Mouse (Mus musculus) MEL (cell line): ENCODE measurements at regions not wholly inside any gene's neighbourhood (a gene's known extent, or its start where the extent isn't known, plus 50 kb on each side); places are given as distances from the start of the nearest gene placed in this dataset.

Source experiments
- DNase-seq: peaks from one replicate; pipeline ENCODE4 v3.0.0; 2011; ENCODE audit warnings: low read depth, low spot score
- H3K27ac ChIP-seq: 2 replicates; pipeline ENCODE4 v1.5.1; 2012; ENCODE audit warnings: low read depth, mild to moderate bottlenecking, control low read depth, low read length, moderate library complexity; ENCODE audit not compliant: control insufficient read depth
- H3K27me3 ChIP-seq, 2 experiments: fragments of 150-350 bp in 1 of 2; sonication (generic) in 1 of 2; 2 replicates each; pipeline ENCODE4 v1.6.1; 2012; ENCODE audit warnings: low read length in 2 of 2, mild to moderate bottlenecking in 2 of 2, improper control_type of control experiment in 1 of 2, moderate library complexity in 1 of 2; ENCODE audit not compliant: insufficient read depth in 2 of 2, control insufficient read depth in 1 of 2
- H3K36me3 ChIP-seq, 2 experiments: 2 replicates each; pipeline ENCODE4 v1.6.1; 2012 to 2014; ENCODE audit warnings: low read length in 2 of 2, improper control_type of control experiment in 1 of 2, inconsistent platforms in 1 of 2, mild to moderate bottlenecking in 1 of 2; ENCODE audit not compliant: insufficient read depth in 2 of 2, control insufficient read depth in 1 of 2
- H3K4me1 ChIP-seq, 2 experiments: fragments of 150-350 bp in 1 of 2; sonication (generic) in 1 of 2; 2 replicates each; pipeline ENCODE4 v1.6.1; 2012; ENCODE audit warnings: low read length in 2 of 2, improper control_type of control experiment in 1 of 2, mild to moderate bottlenecking in 1 of 2; ENCODE audit not compliant: insufficient read depth in 2 of 2, control insufficient read depth in 1 of 2
- H3K4me3 ChIP-seq, 2 experiments: fragments of 150-350 bp in 1 of 2; sonication (generic) in 1 of 2; 2 replicates each; pipeline ENCODE4 v1.5.1; 2012; ENCODE audit warnings: low read depth in 2 of 2, low read length in 2 of 2, mild to moderate bottlenecking in 2 of 2, moderate library complexity in 2 of 2, control low read depth in 1 of 2, improper control_type of control experiment in 1 of 2; ENCODE audit not compliant: control insufficient read depth in 1 of 2, insufficient read depth in 1 of 2
- H3K79me2 ChIP-seq: 2 replicates; pipeline ENCODE4 v1.6.1; 2012; ENCODE audit warnings: mild to moderate bottlenecking, low read length, moderate library complexity; ENCODE audit not compliant: control insufficient read depth, poor library complexity, insufficient read depth
- H3K9ac ChIP-seq: 2 replicates; pipeline ENCODE4 v1.6.1; 2012; ENCODE audit warnings: low read depth, mild to moderate bottlenecking, control low read depth, low read length, moderate library complexity; ENCODE audit not compliant: control insufficient read depth, poor library complexity, severe bottlenecking
- H3K9me3 ChIP-seq: fragments of 150-350 bp; sonication (generic); replicated peaks from 2 replicates; pipeline ENCODE4 v1.6.1; 2012; ENCODE audit warnings: mild to moderate bottlenecking, low read length, improper control_type of control experiment, moderate library complexity; ENCODE audit not compliant: insufficient read depth
- CTCF ChIP-seq, 3 experiments: IDR thresholded peaks in 2 of 3; conservative IDR thresholded peaks in 1 of 3; 2 replicates each; pipeline ENCODE4 v1.5.1; 2011 to 2012; ENCODE audit warnings: low read length in 3 of 3, low read depth in 2 of 3, mild to moderate bottlenecking in 2 of 3, improper control_type of control experiment in 1 of 3, inconsistent platforms in 1 of 3, mixed read lengths in 1 of 3, moderate library complexity in 1 of 3; ENCODE audit not compliant: control insufficient read depth in 1 of 3, insufficient read depth in 1 of 3, poor library complexity in 1 of 3, severe bottlenecking in 1 of 3
- E2F4 ChIP-seq: IDR thresholded peaks from 2 replicates; pipeline ENCODE4 v1.6.1; 2011; ENCODE audit warnings: low read depth, low read length, improper control_type of control experiment, borderline replicate concordance
- EP300 ChIP-seq, 2 experiments: IDR thresholded peaks; 2 replicates each; pipeline ENCODE4 v1.6.1; 2011; ENCODE audit warnings: improper control_type of control experiment in 2 of 2, low read length in 2 of 2, low read depth in 1 of 2, mild to moderate bottlenecking in 1 of 2
- GATA1 ChIP-seq: IDR thresholded peaks from 2 replicates; pipeline ENCODE4 v1.6.1; 2011; ENCODE audit warnings: low read depth, low read length, improper control_type of control experiment
- HCFC1 ChIP-seq: IDR thresholded peaks from 2 replicates; pipeline ENCODE4 v1.6.1; 2012; ENCODE audit warnings: low read depth, mild to moderate bottlenecking, inconsistent platforms, low read length, improper control_type of control experiment, moderate library complexity
- MAFK ChIP-seq: IDR thresholded peaks from 2 replicates; pipeline ENCODE4 v1.6.1; 2011; ENCODE audit warnings: low read depth, mild to moderate bottlenecking, low read length, improper control_type of control experiment, borderline replicate concordance
- MEF2A ChIP-seq: IDR thresholded peaks from 2 replicates; pipeline ENCODE4 v1.6.1; 2014; ENCODE audit warnings: low read depth, mild to moderate bottlenecking, inconsistent platforms, low read length, improper control_type of control experiment; ENCODE audit not compliant: poor library complexity, insufficient replicate concordance, severe bottlenecking; ENCODE audit errors: extremely low read depth
- MXI1 ChIP-seq: IDR thresholded peaks from 2 replicates; pipeline ENCODE4 v1.6.1; 2011; ENCODE audit warnings: mild to moderate bottlenecking, low read depth, low read length, improper control_type of control experiment
- NRF1 ChIP-seq: IDR thresholded peaks from 2 replicates; pipeline ENCODE4 v1.6.1; 2014; ENCODE audit warnings: low read depth, mild to moderate bottlenecking, inconsistent platforms, low read length, improper control_type of control experiment, moderate library complexity; ENCODE audit not compliant: poor library complexity, insufficient read depth, severe bottlenecking
- POLR2AphosphoS2 ChIP-seq: IDR thresholded peaks from 2 replicates; pipeline ENCODE4 v1.6.1; 2011; ENCODE audit warnings: low read length, improper control_type of control experiment
- POLR2AphosphoS5 ChIP-seq: IDR thresholded peaks from 2 replicates; pipeline ENCODE4 v1.6.1; 2012; ENCODE audit warnings: low read depth, borderline replicate concordance, mild to moderate bottlenecking, inconsistent platforms, low read length, moderate library complexity, mixed read lengths
- RAD21 ChIP-seq: IDR thresholded peaks from 2 replicates; pipeline ENCODE4 v1.6.1; 2011; ENCODE audit warnings: mild to moderate bottlenecking, low read depth, low read length, improper control_type of control experiment
- RCOR1 ChIP-seq: IDR thresholded peaks from 2 replicates; pipeline ENCODE4 v1.6.1; 2012; ENCODE audit warnings: low read depth, mild to moderate bottlenecking, inconsistent platforms, low read length, improper control_type of control experiment
- SIN3A ChIP-seq: IDR thresholded peaks from 2 replicates; pipeline ENCODE4 v1.6.1; 2012; ENCODE audit warnings: low read length, improper control_type of control experiment, inconsistent platforms
- SMC3 ChIP-seq: IDR thresholded peaks from 2 replicates; pipeline ENCODE4 v1.6.1; 2011; ENCODE audit warnings: low read depth, low read length, improper control_type of control experiment
- TBP ChIP-seq: IDR thresholded peaks from 2 replicates; pipeline ENCODE4 v1.8.0; 2011; ENCODE audit warnings: low read depth, low read length, improper control_type of control experiment
- TCF12 ChIP-seq: IDR thresholded peaks from 2 replicates; pipeline ENCODE4 v1.6.1; 2014; ENCODE audit warnings: low read depth, mild to moderate bottlenecking, inconsistent platforms, low read length, improper control_type of control experiment, moderate library complexity
- USF1 ChIP-seq: IDR thresholded peaks from 2 replicates; pipeline ENCODE4 v1.6.1; 2014; ENCODE audit warnings: low read depth, mild to moderate bottlenecking, inconsistent platforms, low read length, improper control_type of control experiment, moderate library complexity
- USF2 ChIP-seq, 2 experiments: IDR thresholded peaks; 2 replicates each; pipeline ENCODE4 v1.6.1; 2011 to 2012; ENCODE audit warnings: improper control_type of control experiment in 2 of 2, low read length in 2 of 2, borderline replicate concordance in 1 of 2, inconsistent platforms in 1 of 2, low read depth in 1 of 2, mild to moderate bottlenecking in 1 of 2; ENCODE audit not compliant: insufficient read depth in 1 of 2
- ZC3H11A ChIP-seq: IDR thresholded peaks from 2 replicates; pipeline ENCODE4 v1.6.1; 2012; ENCODE audit warnings: low read depth, mild to moderate bottlenecking, inconsistent platforms, low read length, improper control_type of control experiment
- ZMIZ1 ChIP-seq: IDR thresholded peaks from 2 replicates; pipeline ENCODE4 v1.6.1; 2012; ENCODE audit warnings: low read depth, mild to moderate bottlenecking, inconsistent platforms, low read length, improper control_type of control experiment, moderate library complexity
- ZNF384 ChIP-seq: IDR thresholded peaks from 2 replicates; pipeline ENCODE4 v1.6.1; 2012; ENCODE audit warnings: low read depth, mild to moderate bottlenecking, inconsistent platforms, low read length, improper control_type of control experiment

DNA sequence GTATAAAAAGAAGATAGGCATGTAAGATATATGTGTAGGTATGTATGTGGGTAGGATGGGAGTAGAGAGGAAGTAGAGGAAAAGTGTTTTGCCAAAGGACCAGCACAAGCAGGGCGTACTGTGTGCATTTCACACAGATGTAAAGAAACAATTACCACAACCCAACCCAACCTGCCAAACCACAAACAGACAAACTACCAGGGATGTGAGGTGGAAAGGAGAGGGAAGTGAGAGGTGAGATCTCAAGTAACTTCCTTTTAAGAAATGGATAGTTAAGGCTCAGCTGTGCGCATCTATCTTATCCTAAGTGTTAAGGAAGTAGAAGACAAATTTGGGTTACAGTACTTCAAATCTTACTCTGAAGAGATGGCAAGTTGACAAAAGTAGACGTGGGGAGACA is 322.4 kb downstream of the Rnd3 start:
- no peak for TF ChIP-seq POLR2AphosphoS5
- TF ChIP-seq HCFC1 = no peak
- TF ChIP-seq USF2 (IDR thresholded peaks at IDR 0.05; ENCODE audit: borderline replicate concordance in 1 of 2, insufficient read depth in 1 of 2, low read depth in 1 of 2, low read length in 2 of 2) = no peak
- no peak for TF ChIP-seq MXI1
- no peak for TF ChIP-seq MAFK
- TF ChIP-seq NRF1 = no peak
- no peak for TF ChIP-seq E2F4
- no peak for TF ChIP-seq EP300 (IDR thresholded peaks at IDR 0.05; ENCODE audit: low read depth in 1 of 2, low read length in 2 of 2)
- TF ChIP-seq ZNF384 = no peak
- no peak for TF ChIP-seq POLR2AphosphoS2
- TF ChIP-seq ZC3H11A = no peak
- TF ChIP-seq SIN3A = no peak
- TF ChIP-seq RCOR1 = no peak
- no peak for TF ChIP-seq ZMIZ1
- no peak for TF ChIP-seq TBP
- TF ChIP-seq USF1 = no peak
- TF ChIP-seq GATA1 = no peak
- TF ChIP-seq SMC3 = no peak
- no peak overlapping the region for H3K9ac ChIP-seq
- no peak overlapping the region for H3K27ac ChIP-seq
- H3K27me3 ChIP-seq = no peaks in the 10 kb centered on the region
- H3K36me3 ChIP-seq = no peaks in the 10 kb centered on the region
- H3K4me3 ChIP-seq = no peak overlapping the region
- peaks cover 0 to 3% of the 10 kb centered on the region in 2 experiments; a peak in 1 of 4 replicates for H3K4me1 ChIP-seq
- H3K9me3 ChIP-seq = no peaks in the 10 kb centered on the region
- H3K79me2 ChIP-seq = no peaks in the 10 kb centered on the region
- peak; percentile 43 for DNase-seq

DNA sequence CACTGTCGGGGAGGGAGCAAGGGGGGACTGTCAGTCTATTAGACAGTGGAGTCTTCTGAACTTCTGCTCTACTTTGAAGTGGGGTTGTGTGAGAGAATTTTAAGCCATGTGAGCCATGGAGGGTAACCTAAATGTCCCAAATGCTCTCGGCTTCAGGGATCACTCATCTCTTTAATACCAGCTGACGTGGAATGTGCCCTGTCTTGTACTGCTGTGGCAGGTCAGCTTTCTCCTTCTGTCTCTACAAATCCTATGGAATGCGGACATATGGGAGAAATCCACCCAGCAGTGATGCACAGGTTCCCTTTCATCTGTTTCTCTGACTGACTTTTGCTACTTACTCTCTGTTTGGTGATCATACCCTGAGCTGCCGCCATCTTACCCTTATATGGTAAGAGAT is 323.3 kb downstream of the Rnd3 start:
- peaks cover 0 to 3% of the 10 kb centered on the region in 2 experiments; a peak in 1 of 4 replicates for H3K4me1 ChIP-seq
- TF ChIP-seq CTCF (IDR thresholded peaks at IDR 0.05 in 2 of 3, conservative IDR thresholded peaks at IDR 0.05 in 1 of 3; ENCODE audit: control insufficient read depth in 1 of 3, insufficient read depth in 1 of 3, low read depth in 2 of 3, low read length in 3 of 3, poor library complexity in 1 of 3, severe bottlenecking in 1 of 3) = no peak
- TF ChIP-seq RAD21 = no peak
- no peak for TF ChIP-seq MEF2A
- TF ChIP-seq TCF12 = no peak
- H3K4me3 ChIP-seq = no peak overlapping the region

More for the DNA sequence above, 323.3 kb downstream of the Rnd3 start:
- no peaks in the 10 kb centered on the region for H3K27me3 ChIP-seq
- DNase-seq = no peak
- no peaks in the 10 kb centered on the region for H3K36me3 ChIP-seq
- no peaks in the 10 kb centered on the region for H3K79me2 ChIP-seq
- H3K27ac ChIP-seq = no peak overlapping the region
- no peak overlapping the region for H3K9ac ChIP-seq
- H3K9me3 ChIP-seq = no peaks in the 10 kb centered on the region
